Comparison of ENCODE assay signal across 10 mouse cellular contexts in genomic region chr11:63906552-63907353, GRCm38 (mm10). TPM values are rescaled to one million over a fixed set of nuclear protein-coding genes. Genes with fewer than 3 reads are reported as not detected.
DNase-seq lines count a peak whose midpoint lies in the region; ATAC-seq lines count a peak whose summit lies in the region.
"Had no signal": no experiment of that assay in that cellular context is flagged by ENCODE, and none has a peak within 500 bp of the region (broad histone marks: within the 10 kb centered on the region; RNA-seq: fewer than 3 reads in every experiment).

No protein-coding gene starts in this region.

- H3K27ac ChIP-seq in liver, embryonic 12.5 days, result peak overlapping the region; percentile 60
- 0 out of 2 replicates have a peak overlapping the region, but pooled peaks have one; percentile 4 for H3K27ac ChIP-seq in neural tube, embryonic 12.5 days
- H3K27ac ChIP-seq: embryonic facial prominence, embryonic 13.5 days had no signal

- H3K9me3 ChIP-seq in liver, embryonic 12.5 days (replicated peaks), result no peaks in the 10 kb centered on the region
- H3K9me3 ChIP-seq in neural tube, embryonic 12.5 days, result no peaks in the 10 kb centered on the region
- H3K9me3 ChIP-seq: embryonic facial prominence, embryonic 13.5 days had no signal

- peak; percentile 41 for DNase-seq in adrenal gland, adult 2 months
- DNase-seq in adrenal gland, adult 8-10 months, result no peak
- DNase-seq in liver, result no peak
- no peak for DNase-seq in frontal cortex, postnatal 10 days (ENCODE audit: low spot score in 2 of 2)
- DNase-seq in urinary bladder, postnatal 4 days (ENCODE audit: low spot score in 2 of 2), result no peak
- DNase-seq: kidney, adult 9 months had no signal

- 0 out of 2 replicates have a peak, but pooled peaks cover 3% of the 10 kb centered on the region for H3K36me3 ChIP-seq in liver, embryonic 12.5 days
- no peaks in the 10 kb centered on the region for H3K36me3 ChIP-seq in neural tube, embryonic 12.5 days
- H3K36me3 ChIP-seq: embryonic facial prominence, embryonic 13.5 days had no signal

- no peak overlapping the region for H3K9ac ChIP-seq in liver, embryonic 12.5 days
- H3K9ac ChIP-seq in neural tube, embryonic 12.5 days, result no peak overlapping the region
- H3K9ac ChIP-seq: embryonic facial prominence, embryonic 13.5 days had no signal

- WGBS in liver, embryonic 12.5 days (ENCODE audit: insufficient replicate concordance), result 43% methylated on average over 9 of the region's 9 CpGs
- WGBS in neural tube, embryonic 12.5 days, result 59% methylated on average over 9 of the region's 9 CpGs

- no peak overlapping the region for H3K4me2 ChIP-seq in liver, embryonic 12.5 days
- H3K4me2 ChIP-seq in neural tube, embryonic 12.5 days (replicated peaks), result 0 out of 2 replicates have a peak overlapping the region, but pooled peaks have one; percentile 24
- H3K4me2 ChIP-seq: embryonic facial prominence, embryonic 13.5 days had no signal

- no peak for ATAC-seq in liver, embryonic 12.5 days
- ATAC-seq in granulocyte monocyte progenitor cell, adult 5-6 weeks (replicated peaks; ENCODE audit: poor library complexity, severe bottlenecking), result peak; percentile 70
- ATAC-seq in neural tube, embryonic 12.5 days (ENCODE audit: low FRiP score, low read depth), result peak; percentile 83

- no peak overlapping the region for H3K4me3 ChIP-seq in liver, embryonic 12.5 days
- H3K4me3 ChIP-seq in neural tube, embryonic 12.5 days, result no peak overlapping the region
- H3K4me3 ChIP-seq: embryonic facial prominence, embryonic 13.5 days had no signal

- H3K4me1 ChIP-seq in liver, embryonic 12.5 days, result peaks cover 57% of the 10 kb centered on the region
- H3K4me1 ChIP-seq in neural tube, embryonic 12.5 days, result peaks cover 40% of the 10 kb centered on the region

- no peaks in the 10 kb centered on the region for H3K27me3 ChIP-seq in liver, embryonic 12.5 days (replicated peaks)
- H3K27me3 ChIP-seq in neural tube, embryonic 12.5 days (replicated peaks), result no peaks in the 10 kb centered on the region

RNA-seq across cellular contexts. Expression of gene Hs3st3b1, which starts 15.3 kb away (rescaled TPM):
- total RNA-seq in adrenal gland, adult 2 months (2021), result 1 to 10 TPM; 1.7 to 1.8 TPM
- polyA plus RNA-seq in adrenal gland, adult 2 months (2012; rRNA removed), result 4.1 and 4.8 TPM in 2 replicates
- 1 to 10 TPM; 1.5 to 2.8 (median 2.2) TPM for total RNA-seq in adrenal gland, adult 8-10 months (2022)
- polyA plus RNA-seq in liver, embryonic 12.5 days (2016; fragmentation: Nextera tagmentation; extraction: Ambion mirVana), result 23.7 and 25.0 TPM in 2 replicates
- 0.52 TPM in 1 of 2 replicates, not detected in the other for total RNA-seq in granulocyte monocyte progenitor cell, adult 5-6 weeks (2014; fragmentation: Nextera tagmentation)
- 0.36 and 0.52 TPM in 2 replicates for total RNA-seq in granulocyte monocyte progenitor cell, adult 5-6 weeks (2017)
- polyA plus RNA-seq in neural tube, embryonic 12.5 days (2016; fragmentation: Nextera tagmentation; extraction: Ambion mirVana), result 10.2 and 11.9 TPM in 2 replicates
